Mouse (Mus musculus) brain, adult 2 months (tissue): Measurements from ENCODE around the gene Ppp3ca.

Experiments used
- DNase-seq: peaks from one replicate; pipeline ENCODE4 v3.0.0; 2011; ENCODE audit warnings: low read depth, low spot score

Ppp3ca gene

DNA sequence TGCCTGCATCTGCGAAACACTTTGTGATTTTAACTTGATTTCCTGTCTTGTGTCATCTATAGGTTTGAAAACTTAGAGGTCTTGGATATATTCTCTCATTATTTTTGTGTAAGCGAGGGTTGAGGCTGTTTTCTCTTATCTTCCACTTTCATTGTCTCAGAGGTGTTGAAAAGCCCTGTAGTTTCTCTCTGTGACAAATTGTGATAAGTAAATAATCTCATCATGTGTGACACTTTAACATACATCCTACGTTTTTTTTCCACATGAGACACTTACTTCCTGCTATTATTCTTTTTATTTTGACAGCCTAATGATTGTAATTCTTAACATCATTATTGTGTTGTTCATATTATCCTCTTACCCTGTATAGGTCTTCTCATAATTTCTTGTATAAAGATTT is 140.3 kb downstream of the Ppp3ca start:
- DNase-seq = no peak

GRCm38 (mm10) chr3:136812162-136812561 is 142.2 kb downstream of the Ppp3ca start:
- no peak for DNase-seq

DNA sequence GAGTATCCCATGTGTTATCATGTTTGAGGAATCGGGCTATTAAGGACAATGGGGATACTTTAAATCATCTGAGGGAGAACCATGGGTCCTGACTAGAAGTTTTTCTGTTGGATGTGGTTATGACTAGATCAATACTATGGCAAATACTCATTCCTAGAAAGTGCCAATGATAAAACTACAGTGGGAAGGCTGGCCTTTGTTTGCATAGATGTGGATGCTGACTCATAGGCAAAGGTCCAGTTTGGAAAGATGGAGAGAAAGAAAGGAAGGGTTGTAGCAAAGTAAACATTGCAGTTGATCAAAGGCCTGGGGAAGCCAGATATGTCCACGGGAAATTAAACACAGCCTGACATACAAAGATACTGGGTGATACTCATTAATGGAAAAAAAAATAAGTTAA is 142.9 kb downstream of the Ppp3ca start:
- no peak for DNase-seq

GRCm38 (mm10) chr3:136813886-136814285 is 144.0 kb downstream of the Ppp3ca start:
- DNase-seq = no peak

DNA sequence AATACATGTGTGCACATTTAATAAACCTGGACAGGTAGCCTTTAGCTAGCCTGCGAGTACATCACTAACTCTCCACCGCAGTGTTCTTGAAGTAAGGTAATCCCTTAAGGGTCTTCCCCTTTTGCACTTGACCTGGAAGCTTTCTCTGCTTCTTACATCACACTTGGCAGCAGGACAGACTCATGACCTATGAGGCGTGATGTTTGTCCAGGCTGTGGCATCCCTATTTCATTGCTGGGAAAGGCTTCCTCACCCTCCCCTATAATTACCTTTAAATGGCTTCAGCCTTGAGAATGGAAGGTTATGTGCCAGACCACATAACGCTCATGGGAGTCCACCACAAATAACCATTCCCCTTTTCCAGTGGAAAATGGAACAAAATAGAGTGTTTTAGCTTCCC is 145.0 kb downstream of the Ppp3ca start:
- DNase-seq = peak; percentile 40

DNA sequence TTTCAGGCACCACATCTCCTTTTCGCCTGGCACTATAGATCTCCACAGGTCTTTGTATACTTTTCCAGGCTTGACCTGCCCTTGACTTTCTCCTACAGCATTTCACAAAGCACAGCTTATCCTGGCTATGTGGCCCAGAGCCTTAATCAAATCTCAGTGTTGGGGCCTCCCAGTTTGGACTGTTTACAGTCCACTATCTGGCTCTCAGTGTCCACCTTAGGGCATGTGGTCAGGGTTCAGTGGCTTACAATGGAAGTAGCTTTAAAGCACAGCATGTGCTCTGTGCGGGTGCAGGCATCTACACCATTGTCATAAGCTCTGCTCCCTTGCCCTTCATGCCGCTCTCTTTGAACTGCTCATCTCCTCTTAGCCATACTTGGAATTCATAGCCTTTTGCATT is 146.4 kb downstream of the Ppp3ca start:
- no peak for DNase-seq

DNA sequence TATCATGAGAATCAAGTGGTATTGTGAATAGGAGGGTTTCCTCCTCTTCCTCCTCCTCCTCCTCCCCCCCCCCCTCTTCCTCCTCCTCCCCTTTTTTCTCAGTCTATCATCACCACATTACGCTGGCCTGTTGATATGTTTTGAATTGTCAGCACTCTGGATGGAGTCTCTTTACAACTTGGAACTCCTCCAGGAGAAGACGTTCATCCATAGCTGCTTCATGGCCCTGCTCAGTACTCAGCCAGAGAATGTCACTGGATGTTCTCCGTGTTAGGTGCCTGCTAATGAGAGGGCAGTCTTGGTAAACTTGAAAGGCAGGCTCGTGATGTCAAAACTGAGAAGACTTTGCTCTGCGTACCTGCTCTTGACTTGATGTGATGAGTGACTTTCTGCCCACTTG is 149.1 kb downstream of the Ppp3ca start:
- DNase-seq = no peak

DNA sequence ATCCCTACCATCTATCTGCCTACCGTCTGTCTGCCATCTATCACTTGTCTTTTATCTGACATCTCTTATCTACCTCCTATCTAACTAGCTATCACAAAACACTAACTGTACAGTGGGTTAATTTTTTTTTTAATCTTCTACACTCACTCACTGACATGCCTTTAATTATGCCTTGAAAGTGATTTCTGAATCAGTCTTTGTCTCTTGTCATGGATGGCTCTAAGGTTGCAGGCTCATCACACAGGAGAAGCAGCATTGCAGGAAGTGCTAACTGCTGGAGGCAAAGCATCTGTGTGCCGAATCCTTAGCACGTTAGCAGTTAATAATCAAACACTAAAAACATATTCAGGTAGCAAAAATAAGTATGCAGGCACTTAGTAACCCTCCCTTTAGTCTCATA is 151.1 kb downstream of the Ppp3ca start:
- no peak for DNase-seq

DNA sequence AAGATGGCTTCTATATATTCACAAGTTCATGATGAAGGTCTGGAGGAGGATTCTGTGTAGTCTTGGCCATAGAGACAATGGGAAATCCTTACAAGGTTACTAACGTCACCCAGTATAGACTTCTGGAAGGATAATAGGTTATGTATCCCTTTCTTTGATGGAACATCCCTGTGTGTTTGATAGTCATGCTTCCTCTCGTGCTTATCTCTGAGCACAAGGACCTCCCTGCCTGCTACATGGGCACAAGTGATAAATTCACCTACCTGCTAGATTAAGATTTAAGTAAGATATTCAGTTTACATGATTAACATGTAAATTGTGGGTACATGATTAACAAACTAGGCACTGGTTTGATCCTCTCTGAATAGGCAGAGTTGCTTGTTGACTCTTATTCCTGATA is 152.1 kb downstream of the Ppp3ca start:
- no peak for DNase-seq

- no peak for DNase-seq
Measured at GRCm38 (mm10) chr3:136822431-136822830, 152.5 kb downstream of the Ppp3ca start.

GRCm38 (mm10) chr3:136828451-136828850 is 158.5 kb downstream of the Ppp3ca start:
- DNase-seq = no peak

DNA sequence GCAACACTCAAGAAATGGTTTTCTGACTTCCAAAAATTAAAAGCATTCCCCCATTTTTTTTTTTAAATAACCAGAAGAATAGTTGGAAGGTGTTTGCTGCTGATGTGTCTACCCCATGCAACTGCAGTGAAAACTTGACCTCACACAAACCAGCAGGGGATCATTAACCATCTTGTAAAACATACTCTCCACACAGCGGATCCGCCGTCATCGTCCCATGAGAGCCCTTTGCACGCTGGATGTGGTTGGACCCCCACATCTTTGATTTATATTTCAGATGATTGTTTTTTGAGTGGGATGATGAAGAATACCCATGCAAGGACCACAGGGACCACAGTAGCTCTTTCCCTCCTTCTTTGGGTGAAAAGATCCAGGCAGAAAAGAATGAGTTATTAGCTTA is 159.2 kb downstream of the Ppp3ca start:
- DNase-seq = no peak

DNA sequence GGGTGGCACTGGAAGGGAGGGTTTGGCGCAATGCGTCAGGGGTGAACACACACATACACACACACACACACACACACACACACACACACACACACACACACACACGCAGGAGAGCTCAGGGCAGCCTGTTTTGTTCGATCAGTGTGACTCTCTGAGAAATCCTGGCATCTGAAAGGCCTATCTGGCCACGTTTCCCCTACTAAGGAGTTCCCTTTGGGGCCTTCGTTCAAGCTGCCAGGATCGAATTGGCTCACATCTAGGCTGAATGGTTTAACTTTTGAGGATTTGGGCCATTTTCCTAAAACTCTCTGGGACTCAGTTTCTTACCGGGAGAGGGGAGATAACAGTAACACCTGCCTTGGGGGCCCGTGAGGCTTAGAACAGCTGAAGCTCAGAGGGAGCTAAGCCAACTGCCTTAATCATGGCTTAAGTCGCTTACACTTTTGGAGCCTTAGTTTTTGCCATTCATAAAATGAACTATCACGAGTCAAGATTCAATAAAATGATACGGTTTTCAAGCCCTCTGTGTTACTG is 160.8 kb downstream of the Ppp3ca start:
- peak; percentile 47 for DNase-seq

DNA sequence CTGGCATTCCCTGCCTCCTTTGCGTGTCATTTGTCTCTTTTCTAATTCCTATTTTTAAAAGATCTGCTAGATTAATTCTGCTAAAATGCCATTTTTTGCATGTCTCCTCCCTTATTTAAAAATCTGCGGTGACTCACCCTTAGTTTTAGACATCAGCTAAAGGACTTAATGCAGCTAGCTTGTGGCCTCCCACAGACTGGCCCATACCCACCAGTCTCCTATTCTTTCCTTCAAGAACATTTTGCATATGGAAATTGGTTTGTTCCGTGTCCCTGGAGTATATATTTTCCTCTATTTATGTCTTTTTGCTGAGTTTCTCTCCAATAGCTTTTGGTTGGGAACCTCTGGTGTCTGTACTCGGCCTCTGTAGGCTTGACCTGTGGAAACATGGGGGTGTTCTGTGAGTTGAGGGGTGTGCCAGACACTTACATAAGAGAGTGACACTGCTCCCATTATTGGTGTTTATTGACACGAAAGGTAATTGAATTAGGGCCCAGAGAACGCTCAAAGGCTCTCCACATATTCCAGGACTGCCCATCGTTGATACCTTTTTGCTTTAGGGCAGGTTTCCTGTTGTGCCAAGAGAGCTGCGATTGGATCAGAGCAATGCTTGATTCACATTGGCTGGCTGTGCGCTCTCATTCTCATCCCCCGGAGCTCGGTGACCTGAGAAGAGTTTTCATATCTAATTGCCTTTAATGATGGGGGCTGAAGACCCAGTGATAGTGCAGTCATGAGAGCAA is 163.2 kb downstream of the Ppp3ca start:
- DNase-seq = peak; percentile 72

DNA sequence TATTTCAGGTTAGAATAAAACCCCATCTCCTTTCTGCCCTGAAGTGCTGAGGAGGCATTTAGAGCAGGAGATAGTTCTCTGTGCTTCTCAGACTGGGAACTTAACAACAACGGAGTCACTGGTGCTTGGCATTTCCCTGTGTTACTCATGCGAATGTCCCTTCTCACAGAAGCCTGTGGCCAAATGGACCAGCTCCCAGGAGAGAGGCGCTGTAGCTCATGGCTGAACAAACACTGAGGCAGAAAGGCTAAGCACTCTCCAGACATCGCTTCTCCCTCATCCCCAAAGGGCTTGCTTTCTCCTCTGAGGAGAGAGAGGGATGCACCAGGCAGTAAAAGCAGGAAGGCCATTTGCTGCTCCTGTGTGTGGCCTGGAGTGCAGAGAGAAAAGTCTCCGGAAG is 164.0 kb downstream of the Ppp3ca start:
- DNase-seq = peak; percentile 93

DNA sequence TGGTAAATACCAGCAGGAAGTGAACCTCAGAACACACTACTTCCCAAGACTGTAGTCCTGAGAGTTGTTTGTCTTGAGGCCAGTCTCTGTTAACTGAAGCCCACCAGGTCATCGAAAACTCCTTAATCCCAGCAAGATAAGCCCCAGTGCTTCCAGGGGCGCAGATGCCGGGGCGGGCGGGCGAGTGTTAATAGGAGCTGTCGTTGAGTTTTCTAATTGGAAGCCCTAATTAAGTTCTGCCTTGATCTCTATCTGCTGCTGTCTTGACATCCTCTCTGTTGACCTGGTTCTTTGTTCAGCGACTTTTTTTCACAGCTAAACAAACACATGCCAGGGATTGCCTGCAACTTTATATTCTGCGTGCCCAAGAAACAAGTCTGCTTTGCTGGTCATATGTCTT is 165.9 kb downstream of the Ppp3ca start:
- DNase-seq = peak; percentile 31

- peak; percentile 70 for DNase-seq
Measured at GRCm38 (mm10) chr3:136836319-136837193, 166.6 kb downstream of the Ppp3ca start.

DNA sequence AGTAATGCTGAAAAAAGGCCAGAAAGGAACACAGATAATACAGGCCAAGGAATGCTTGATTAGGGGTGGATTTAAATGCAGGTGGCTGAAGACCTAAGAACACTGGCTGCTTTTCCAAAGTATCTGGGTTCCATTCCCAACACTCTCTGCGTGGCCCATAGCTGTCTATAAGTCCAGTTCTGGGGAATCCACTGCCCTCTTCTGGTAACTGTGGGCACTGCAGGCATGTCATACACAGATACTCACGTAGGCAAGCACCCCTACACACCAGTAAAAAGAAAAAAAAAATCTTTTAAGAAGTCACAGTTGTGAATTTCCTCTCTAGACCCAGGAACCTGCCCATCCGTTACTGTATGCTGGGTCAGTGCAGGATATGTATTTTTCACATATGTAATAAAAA is 167.7 kb downstream of the Ppp3ca start:
- DNase-seq = peak; percentile 57

DNA sequence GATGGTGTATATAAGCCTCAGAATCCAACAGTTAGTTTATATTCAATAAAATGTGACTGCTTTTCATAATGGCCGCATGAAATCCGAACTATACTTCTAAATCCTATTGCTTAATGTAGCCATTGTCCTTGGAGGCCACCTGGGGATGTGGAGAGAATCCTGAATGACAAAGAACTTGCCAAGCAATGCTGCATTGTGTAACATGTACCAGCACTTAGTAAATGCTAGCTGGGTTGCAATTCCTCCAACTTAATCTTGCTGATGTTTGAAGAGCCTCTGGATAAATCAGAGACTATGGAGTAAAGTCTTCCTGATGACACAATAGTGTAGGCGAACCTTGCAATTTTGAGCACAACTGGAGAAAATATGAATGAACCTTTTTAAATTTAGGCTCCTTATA is 171.4 kb downstream of the Ppp3ca start:
- peak; percentile 35 for DNase-seq

DNA sequence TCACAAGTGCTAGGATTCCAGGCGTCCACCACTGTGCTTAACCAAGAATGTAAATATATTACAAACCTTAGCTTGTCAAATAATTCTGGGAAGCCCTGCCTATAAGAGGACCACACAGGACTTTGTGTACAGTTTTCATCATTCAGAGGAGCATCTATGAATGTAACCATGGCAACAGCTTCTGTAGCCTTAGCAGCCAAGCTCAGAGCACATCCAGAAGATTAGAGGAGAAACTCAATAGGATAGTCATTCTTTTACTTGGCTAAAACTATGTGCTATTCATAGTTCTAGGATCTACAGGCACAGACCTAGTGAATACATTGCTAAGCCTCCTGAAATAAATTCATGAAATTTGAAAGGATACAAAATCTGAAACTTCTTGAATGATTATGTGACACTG is 172.5 kb downstream of the Ppp3ca start:
- DNase-seq = peak; percentile 72

- DNase-seq = peak; percentile 53
Measured at GRCm38 (mm10) chr3:136843811-136844491, 174.0 kb downstream of the Ppp3ca start.

- DNase-seq = no peak
Measured at GRCm38 (mm10) chr3:136849035-136849434, 179.1 kb downstream of the Ppp3ca start.
